Mouse (Mus musculus) retina, embryonic 14.5 days (tissue): ENCODE measurements around the gene Setd1a.
"Not testable (repeated sequence)": the region's sequence is repeated elsewhere in the genome, so short reads cannot be mapped to it uniquely, and the experiment has no call there.

Source experiments
- DNase-seq: peaks from one replicate; pipeline ENCODE4 v3.0.0-alpha.2; 2015; ENCODE audit warnings: low spot score

Gene Setd1a

DNA sequence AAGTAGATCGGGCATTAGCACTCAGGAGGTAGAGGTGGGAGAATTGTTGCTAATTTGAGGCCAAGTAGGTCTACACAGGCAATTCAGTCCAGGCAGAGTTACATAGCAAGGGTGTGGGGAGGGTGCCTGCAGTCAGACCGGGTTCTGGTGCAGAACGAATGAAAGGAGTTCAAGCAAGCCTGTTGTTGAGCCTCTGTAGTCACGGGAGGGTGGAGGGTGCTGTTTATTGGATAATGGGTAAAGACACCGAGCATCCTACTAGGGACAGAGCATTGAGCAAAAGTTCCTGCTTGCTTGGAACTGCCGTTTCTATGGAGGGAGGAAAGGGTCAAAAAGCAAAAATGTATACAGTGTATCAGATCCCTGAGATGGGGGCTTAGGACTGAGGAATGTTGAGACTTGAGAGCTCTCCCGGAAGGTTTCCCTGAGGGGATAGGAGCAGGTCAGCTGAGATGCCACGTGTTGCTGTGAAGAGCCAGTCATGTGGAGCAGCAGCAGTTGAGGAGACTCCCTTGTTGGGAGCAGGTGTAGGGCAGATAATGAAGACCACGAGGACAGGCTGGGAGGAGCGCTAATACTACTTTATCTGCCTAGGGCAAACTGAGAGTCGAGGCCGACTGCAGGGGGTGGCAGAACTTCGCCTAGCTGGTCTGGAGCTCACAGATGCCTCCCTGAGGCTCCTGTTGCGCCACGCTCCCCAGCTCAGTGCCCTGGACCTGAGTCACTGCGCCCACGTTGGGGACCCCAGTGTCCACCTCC, 9.4 kb upstream of the Setd1a start:
- no peak for DNase-seq

DNA sequence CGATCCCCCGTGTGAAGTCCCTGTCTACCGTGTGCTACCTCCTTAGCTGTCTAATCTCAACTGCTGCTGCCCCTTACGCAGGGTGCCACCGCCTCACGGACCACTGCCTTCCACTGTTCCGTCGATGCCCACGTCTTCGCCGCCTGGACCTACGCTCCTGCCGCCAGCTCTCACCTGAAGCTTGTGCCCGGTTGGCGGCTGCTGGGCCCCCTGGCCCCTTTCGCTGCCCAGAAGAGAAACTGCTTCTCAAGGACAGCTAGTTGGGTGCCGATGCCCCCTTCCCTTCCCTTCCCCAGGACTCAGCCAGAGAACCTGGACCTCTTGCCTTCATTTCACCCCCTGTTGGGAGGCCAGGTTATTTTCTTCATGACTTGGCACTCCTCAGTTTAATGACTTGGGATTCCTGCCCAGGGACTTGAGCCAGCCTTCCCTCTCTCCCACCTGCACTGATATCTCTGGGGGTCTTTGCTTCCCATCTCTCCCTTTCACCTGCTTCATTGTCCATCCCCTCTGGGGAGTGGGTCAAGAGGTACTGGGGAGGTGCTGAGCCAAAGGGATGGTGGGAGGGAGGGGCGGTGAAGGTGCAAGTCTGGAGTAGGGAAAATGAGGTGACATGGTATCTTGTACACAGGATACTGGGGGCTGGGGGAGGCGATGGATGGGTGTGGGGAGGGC, 8.7 kb upstream of the Setd1a start:
- DNase-seq = no peak

DNA sequence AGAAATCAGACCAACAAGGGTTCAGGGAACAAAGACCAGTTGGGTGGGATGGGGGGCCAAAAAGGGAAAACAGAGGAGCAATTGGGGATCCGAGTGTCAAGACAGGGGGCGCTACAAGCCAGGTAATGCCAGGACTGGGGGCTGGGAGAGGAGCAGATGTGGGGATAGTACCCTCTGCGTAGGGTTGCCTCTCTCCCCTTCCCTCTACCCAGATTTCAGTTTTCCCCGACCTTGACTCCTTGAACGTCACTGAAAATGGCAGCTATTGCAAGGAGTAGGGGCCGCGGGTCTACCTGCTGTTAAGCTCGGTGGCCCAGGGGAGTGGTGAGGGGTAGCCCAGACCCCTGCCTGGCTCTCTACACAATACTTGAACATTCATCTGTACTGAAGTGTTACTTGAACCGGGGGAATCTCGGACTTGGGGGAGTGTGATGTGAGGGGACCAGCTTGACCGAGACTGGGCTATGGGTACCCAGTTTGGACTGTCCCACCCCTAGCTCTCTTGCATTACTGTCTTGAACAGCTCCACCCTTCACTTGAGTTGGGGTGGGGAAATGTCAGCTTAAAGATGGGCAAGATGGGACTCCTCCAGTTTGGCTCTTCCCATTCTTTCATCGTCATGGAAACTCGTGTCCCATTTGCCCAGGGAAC, 8.0 kb upstream of the Setd1a start:
- no peak for DNase-seq

GRCm38 (mm10) chr7:127768997-127769593, 7.4 kb upstream of the Setd1a start:
- DNase-seq = peak; percentile 94

DNA sequence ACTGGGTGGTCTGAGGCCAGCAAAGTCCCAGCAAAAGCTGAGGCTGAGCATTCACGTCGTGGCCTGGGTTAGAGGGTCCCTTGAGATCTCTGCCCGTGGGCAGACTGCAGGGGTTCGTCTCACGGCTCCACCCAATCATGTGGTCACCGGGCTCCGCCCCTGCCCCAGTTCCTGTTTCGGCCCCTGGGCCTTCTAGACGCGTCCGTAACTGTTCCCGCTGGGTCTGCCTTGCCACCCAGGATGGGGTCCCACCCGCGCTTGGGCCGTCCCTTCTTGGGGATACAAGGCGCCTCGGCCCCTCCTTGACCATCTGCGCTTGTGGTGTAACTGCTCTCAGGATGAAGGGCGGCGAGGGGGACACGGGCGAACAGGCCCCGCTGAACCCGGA, 6.8 kb upstream of the Setd1a start, which contains the start of gene Orai3:
Gene Orai3, plus strand, starts transcription at position 165 of the 388 bp plus-strand sequence.
- peak; percentile 82 for DNase-seq

- peak; percentile 12 for DNase-seq
Measured at GRCm38 (mm10) chr7:127770039-127770905, 6.2 kb upstream of the Setd1a start.

DNA sequence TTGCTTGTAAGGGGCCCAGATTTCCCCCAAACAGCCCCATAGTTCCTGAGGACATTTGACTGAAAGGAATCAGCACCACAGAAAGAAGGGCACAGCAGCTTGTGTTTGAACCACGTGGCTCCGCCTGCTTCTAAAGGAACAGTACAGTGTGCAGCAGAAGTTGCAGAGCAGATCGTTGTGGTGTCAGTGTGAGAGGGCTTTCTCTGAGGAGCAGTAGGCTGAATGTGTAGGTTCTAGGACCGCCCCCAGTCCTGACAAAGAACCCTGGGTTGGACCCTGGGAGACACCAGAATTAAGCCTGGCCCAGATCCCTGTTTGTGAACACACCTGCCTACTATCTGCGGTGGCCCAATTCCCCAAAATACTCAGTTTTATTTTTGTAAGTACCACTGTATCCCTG, 5.2 kb upstream of the Setd1a start:
- no peak for DNase-seq

- no peak for DNase-seq
Measured at GRCm38 (mm10) chr7:127772080-127772479, 4.4 kb upstream of the Setd1a start.

DNA sequence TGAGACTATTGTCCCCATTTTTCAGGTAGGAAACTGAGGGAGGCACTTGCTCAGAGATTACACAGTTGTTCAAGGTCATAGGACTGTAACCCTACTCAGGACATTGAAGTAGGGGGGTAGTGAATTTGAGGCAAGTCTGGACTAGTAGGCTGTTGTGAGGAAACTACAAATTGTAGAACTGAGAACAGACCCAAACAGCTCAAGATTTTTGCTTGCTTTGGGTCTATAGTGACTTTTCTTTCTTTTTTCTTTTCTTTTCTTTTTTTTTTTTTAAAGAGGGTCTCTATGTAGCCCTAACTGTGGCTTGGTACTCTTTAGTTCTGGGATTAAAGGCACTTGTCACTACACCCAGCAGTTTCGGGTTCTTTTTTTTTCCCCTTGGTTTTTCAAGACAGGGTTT, 3.9 kb upstream of the Setd1a start:
- DNase-seq = no peak

- DNase-seq = peak; percentile 84
Measured at GRCm38 (mm10) chr7:127773664-127774384, 2.6 kb upstream of the Setd1a start.

DNA sequence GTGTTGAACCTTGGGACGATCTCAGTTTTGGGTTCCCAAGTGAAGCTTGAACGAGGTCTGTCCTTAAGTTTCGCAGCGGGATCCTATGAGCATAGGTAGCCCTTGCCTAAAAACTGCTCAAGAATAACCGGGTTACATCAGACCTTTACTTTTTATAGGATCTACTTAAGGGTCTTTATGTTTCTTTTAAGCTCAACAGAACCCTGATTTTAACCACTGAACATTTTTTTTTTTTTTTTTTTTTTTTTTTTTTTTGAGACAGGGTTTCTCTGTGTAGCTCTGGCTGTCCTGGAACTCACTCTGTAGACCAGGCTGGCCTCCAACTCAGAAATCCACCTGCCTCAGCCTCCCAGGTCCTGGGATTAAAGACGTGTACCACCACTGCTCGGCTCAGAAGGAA, 633 bp upstream of the Setd1a start:
- not testable (repeated sequence) for DNase-seq

GRCm38 (mm10) chr7:127776878-127777473, 506 bp downstream of the Setd1a start:
- DNase-seq = peak; percentile 97

DNA sequence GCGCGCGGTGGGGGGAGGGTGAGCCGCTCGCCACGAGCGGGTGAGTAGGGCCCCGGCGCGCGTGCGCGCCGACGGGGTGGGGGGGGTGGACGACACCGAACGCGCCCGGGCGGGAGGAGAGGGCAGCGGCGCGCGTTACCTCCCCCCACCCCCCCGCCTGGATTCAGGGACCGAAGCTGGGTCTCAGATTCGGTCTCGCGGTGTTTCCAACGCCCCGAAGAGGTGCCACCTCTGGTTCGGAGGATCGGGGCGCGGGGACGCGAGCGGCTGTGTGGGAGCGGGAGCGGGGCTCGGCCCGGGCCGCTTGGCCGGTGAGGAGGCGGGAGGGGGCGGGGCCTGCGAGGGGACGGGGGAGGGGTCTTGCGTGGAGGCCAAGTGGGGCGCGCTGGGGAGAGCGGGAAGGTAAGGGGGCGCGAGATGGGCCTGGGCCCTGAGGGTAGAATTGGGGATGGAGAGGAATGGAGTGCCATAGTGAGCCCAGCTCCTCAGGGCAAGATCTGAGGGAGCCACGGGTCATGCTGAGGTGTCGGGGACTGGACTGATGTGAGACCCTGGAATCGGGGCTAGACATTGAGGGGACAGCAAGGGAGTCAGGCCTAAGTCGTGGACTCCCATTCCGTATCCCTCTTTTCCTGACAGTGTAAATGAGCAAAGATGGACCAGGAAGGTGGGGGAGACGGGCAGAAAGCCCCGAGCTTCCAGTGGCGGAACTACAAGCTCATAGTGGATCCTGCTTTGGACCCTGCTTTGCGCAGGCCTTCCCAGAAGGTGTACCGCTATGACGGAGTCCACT, 1.2 kb downstream of the Setd1a start:
- DNase-seq = peak; percentile 69

- DNase-seq = no peak
Measured at GRCm38 (mm10) chr7:127778350-127778749, 1.9 kb downstream of the Setd1a start.

DNA sequence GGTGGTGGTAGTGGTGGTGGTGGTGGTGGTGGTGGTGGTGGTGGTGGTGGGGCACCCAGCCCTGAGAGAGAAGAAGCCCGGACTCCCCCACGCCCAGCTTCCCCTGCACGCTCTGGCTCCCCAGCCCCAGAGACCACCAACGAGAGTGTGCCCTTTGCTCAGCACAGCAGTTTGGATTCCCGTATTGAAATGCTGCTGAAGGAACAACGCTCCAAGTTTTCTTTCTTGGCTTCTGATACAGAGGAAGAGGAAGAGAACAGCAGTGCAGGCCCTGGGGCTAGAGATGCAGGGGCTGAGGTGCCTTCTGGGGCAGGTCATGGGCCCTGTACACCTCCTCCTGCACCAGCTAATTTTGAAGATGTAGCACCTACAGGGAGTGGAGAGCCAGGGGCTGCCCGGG, 8.8 kb downstream of the Setd1a start, which contains the start of gene Gm49388:
Gene Gm49388, plus strand, starts transcription at position 301 of the 400 bp plus-strand sequence.
- DNase-seq = no peak

DNA sequence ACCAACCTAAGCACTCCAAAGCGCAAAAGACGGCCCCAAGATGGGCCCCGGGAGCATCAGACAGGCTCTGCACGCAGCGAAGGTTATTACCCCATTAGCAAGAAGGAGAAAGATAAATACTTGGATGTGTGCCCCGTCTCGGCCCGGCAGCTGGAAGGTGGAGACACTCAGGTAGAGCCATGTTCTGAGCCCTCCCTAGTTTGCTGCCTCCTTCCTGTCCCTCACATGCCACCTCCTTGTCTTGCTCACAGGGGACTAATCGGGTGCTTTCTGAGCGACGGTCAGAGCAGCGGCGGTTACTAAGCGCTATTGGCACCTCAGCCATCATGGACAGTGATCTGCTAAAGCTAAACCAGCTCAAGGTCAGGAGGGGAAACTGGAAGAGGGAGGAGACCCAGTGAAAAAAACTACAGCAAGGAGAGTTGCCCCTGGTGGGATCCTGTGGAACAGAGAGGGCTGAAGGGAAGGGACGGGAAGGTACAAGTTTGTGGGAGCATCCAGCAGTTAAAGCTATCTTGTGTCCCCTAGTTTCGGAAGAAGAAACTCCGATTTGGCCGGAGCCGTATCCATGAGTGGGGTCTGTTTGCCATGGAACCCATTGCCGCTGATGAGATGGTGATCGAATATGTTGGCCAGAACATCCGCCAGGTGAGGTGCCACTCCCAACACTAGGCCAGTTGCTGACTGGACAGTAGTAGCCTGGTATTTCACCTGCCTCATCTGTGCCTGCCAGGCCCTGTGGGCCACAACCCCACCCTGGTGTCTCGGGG, 20.8 kb downstream of the Setd1a start:
- no peak for DNase-seq

- no peak for DNase-seq
Measured at GRCm38 (mm10) chr7:127798591-127798990, 22.1 kb downstream of the Setd1a start.

DNA sequence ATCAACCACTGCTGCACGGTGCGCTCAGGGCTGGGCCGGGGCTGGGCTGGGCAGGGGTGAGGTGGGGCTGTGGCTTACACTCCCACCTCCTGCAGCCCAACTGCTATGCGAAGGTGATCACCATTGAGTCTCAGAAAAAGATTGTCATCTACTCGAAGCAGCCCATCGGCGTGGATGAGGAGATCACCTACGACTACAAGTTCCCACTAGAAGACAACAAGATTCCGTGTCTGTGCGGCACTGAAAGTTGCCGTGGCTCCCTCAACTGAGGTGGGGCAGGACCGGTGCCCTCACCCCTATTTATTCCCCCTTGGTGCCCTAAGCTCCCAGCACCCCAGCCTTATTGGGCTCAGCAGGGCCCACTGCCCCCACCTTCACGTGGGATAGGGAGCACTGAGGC, 22.7 kb downstream of the Setd1a start:
- DNase-seq = no peak

GRCm38 (mm10) chr7:127799738-127800137, 23.3 kb downstream of the Setd1a start:
- DNase-seq = no peak
